Mouse (Mus musculus) cerebellum, adult 2 months (tissue): ENCODE measurements around the gene Mitd1.

ENCODE experiments used
- CTCF ChIP-seq: fragments of 200-500 bp; IDR thresholded peaks from 2 replicates; pipeline ENCODE4 v1.5.1; 2011; ENCODE audit warnings: low read depth, mild to moderate bottlenecking, control low read depth, low read length, moderate library complexity, borderline replicate concordance; ENCODE audit not compliant: insufficient read depth
- POLR2A ChIP-seq: fragments of 200-500 bp; IDR thresholded peaks from 2 replicates; pipeline ENCODE4 v1.6.1; 2011; ENCODE audit warnings: low read length, control low read depth, borderline replicate concordance; ENCODE audit not compliant: insufficient read depth

GRCm38 (mm10) chr1:37916393-37916792 lies 26.2 kb upstream of the Mitd1 start, which contains the start of gene Lyg2:
- TF ChIP-seq POLR2A (no peak), CTCF (no peak)
